26 mouse cellular contexts compared by ENCODE assay signal in the genomic region with DNA sequence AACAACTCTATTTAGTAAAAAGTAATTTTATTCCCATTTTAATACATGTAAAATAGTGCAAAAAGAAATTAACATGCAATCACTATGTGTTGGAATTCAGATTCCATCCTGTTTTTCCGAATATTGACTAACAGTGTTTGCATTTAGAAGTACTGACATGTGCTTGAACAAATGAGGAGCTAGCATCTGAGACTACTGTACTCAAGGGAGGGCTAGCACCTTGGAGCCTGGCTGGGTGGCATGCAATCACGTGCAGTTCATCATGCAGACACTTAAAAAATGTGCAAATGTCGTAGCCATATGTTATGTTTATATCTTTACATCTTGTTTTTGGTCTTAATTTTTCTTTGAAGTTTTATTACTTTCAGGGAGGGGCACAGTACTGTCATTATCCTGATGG. TPM values are rescaled to one million over a fixed set of nuclear protein-coding genes. Genes with fewer than 3 reads are reported as not detected.
DNase-seq lines count a peak whose midpoint lies in the region; ATAC-seq and TF ChIP-seq lines count a peak whose summit lies in the region.
"Had no signal": no experiment of that assay in that cellular context is flagged by ENCODE, and none has a peak within 500 bp of the region (broad histone marks: within the 10 kb centered on the region; RNA-seq: fewer than 3 reads in every experiment).

No protein-coding gene starts in this region.

- no peak for TF ChIP-seq POLR2A in brain, embryonic 14.5 days (IDR thresholded peaks at IDR 0.05; ENCODE audit: borderline replicate concordance, extremely low read depth, insufficient read depth, insufficient read length, poor library complexity, severe bottlenecking)

- DNase-seq in forebrain, embryonic 11.5 days (ENCODE audit: low spot score), result no peak
- no peak for DNase-seq in forebrain, embryonic 10.5 days (ENCODE audit: extremely low spot score, low spot score)
- peak; percentile 38 for DNase-seq in brain, embryonic 14.5 days (ENCODE audit: low read depth)
- peak; percentile 18 for DNase-seq in forebrain, postnatal 0 days
- DNase-seq in lung, postnatal 25 days (ENCODE audit: low spot score), result no peak
- DNase-seq: adrenal gland, adult 8-10 months; adrenal gland, postnatal 14 days; adrenal gland, postnatal 36 days; B cell, adult 2 months; cerebellum, adult 11 months; cerebellum, adult 18-20 months; cerebellum, adult 8-10 months; cerebellum, adult 9-11 months; cerebellum, postnatal 14 days; cerebellum, postnatal 36 days; embryo, embryonic 11 days had no signal

- TF ChIP-seq CTCF in brain, embryonic 14.5 days (IDR thresholded peaks at IDR 0.05; ENCODE audit: borderline replicate concordance, extremely low read depth, insufficient read depth, insufficient read length), result no peak
- TF ChIP-seq CTCF in forebrain, postnatal 0 days (IDR thresholded peaks at IDR 0.05; ENCODE audit: low read depth), result no peak

- H3K9me3 ChIP-seq in forebrain, embryonic 13.5 days (replicated peaks), result no peaks in the 10 kb centered on the region
- H3K9me3 ChIP-seq in forebrain, embryonic 11.5 days (ENCODE audit: control insufficient read depth, low read length), result no peaks in the 10 kb centered on the region
- no peaks in the 10 kb centered on the region for H3K9me3 ChIP-seq in forebrain, embryonic 15.5 days
- H3K9me3 ChIP-seq in forebrain, embryonic 10.5 days, result no peaks in the 10 kb centered on the region
- no peaks in the 10 kb centered on the region for H3K9me3 ChIP-seq in forebrain, postnatal 0 days (ENCODE audit: low read length)
- H3K9me3 ChIP-seq: embryonic facial prominence, embryonic 13.5 days; embryonic facial prominence, embryonic 15.5 days; G1E had no signal

- H3K27ac ChIP-seq in forebrain, embryonic 13.5 days, result no peak overlapping the region
- H3K27ac ChIP-seq in forebrain, embryonic 11.5 days (ENCODE audit: low read depth, low read length), result no peak overlapping the region
- no peak overlapping the region for H3K27ac ChIP-seq in forebrain, embryonic 15.5 days (replicated peaks)
- H3K27ac ChIP-seq in forebrain, embryonic 10.5 days, result no peak overlapping the region
- no peak overlapping the region for H3K27ac ChIP-seq in forebrain, postnatal 0 days (ENCODE audit: low read depth, low read length)
- H3K27ac ChIP-seq: embryonic facial prominence, embryonic 13.5 days; embryonic facial prominence, embryonic 15.5 days had no signal

- H3K36me3 ChIP-seq in forebrain, embryonic 13.5 days (ENCODE audit: poor library complexity, severe bottlenecking), result peaks cover 18% of the 10 kb centered on the region
- no peaks in the 10 kb centered on the region for H3K36me3 ChIP-seq in forebrain, embryonic 11.5 days (ENCODE audit: control insufficient read depth, insufficient read depth, low read length)
- H3K36me3 ChIP-seq in forebrain, embryonic 15.5 days, result 0 out of 2 replicates have a peak, but pooled peaks cover 4% of the 10 kb centered on the region
- peaks cover 21% of the 10 kb centered on the region for H3K36me3 ChIP-seq in forebrain, embryonic 10.5 days (replicated peaks)
- peaks cover 8% of the 10 kb centered on the region; the same call in 1 of the 2 replicates for H3K36me3 ChIP-seq in forebrain, postnatal 0 days (ENCODE audit: insufficient read depth)

- WGBS in forebrain, embryonic 13.5 days, result 89% methylated on average over 3 of the region's 3 CpGs
- 87% methylated on average over 3 of the region's 3 CpGs for WGBS in forebrain, embryonic 11.5 days
- WGBS in forebrain, embryonic 15.5 days, result 76% methylated on average over 3 of the region's 3 CpGs
- 94% methylated on average over 3 of the region's 3 CpGs for WGBS in forebrain, embryonic 10.5 days
- WGBS in forebrain, postnatal 0 days, result 64% methylated on average over 3 of the region's 3 CpGs

- ATAC-seq in forebrain, embryonic 13.5 days, result peak; percentile 67; the same call in 1 of the 2 replicates
- ATAC-seq in forebrain, embryonic 11.5 days (replicated peaks; ENCODE audit: low FRiP score), result no peak
- ATAC-seq in forebrain, embryonic 15.5 days (replicated peaks), result peak; percentile 65; the same call in 1 of the 2 replicates
- peak; percentile 88 for ATAC-seq in forebrain, postnatal 0 days
- ATAC-seq: activated CD4-positive, CD25-positive, alpha-beta regulatory T cell, adult 4 months; CD4-positive, CD25-positive, alpha-beta regulatory T cell, adult 4 months; Patski had no signal

- H3K4me3 ChIP-seq in forebrain, embryonic 13.5 days, result no peak overlapping the region
- H3K4me3 ChIP-seq in forebrain, embryonic 11.5 days (ENCODE audit: low read depth, low read length), result no peak overlapping the region
- H3K4me3 ChIP-seq in forebrain, embryonic 15.5 days, result no peak overlapping the region
- H3K4me3 ChIP-seq in forebrain, embryonic 10.5 days, result no peak overlapping the region
- H3K4me3 ChIP-seq in forebrain, postnatal 0 days (ENCODE audit: low read depth, low read length), result no peak overlapping the region
- H3K4me3 ChIP-seq: embryonic facial prominence, embryonic 13.5 days; embryonic facial prominence, embryonic 15.5 days; erythroblast, embryonic 14.5 days had no signal

- H3K9ac ChIP-seq in forebrain, embryonic 13.5 days, result no peak overlapping the region
- no peak overlapping the region for H3K9ac ChIP-seq in forebrain, embryonic 11.5 days (ENCODE audit: low read length)
- H3K9ac ChIP-seq in forebrain, embryonic 15.5 days (replicated peaks), result no peak overlapping the region
- H3K9ac ChIP-seq in forebrain, postnatal 0 days, result no peak overlapping the region
- H3K9ac ChIP-seq: embryonic facial prominence, embryonic 13.5 days; embryonic facial prominence, embryonic 15.5 days had no signal

- no peak overlapping the region for H3K4me2 ChIP-seq in forebrain, embryonic 13.5 days
- no peak overlapping the region for H3K4me2 ChIP-seq in forebrain, embryonic 11.5 days (ENCODE audit: low read depth, low read length, severe bottlenecking)
- H3K4me2 ChIP-seq in forebrain, embryonic 15.5 days (replicated peaks), result no peak overlapping the region
- no peak overlapping the region for H3K4me2 ChIP-seq in forebrain, postnatal 0 days (ENCODE audit: low read depth)
- H3K4me2 ChIP-seq: embryonic facial prominence, embryonic 13.5 days; embryonic facial prominence, embryonic 15.5 days had no signal

- no peaks in the 10 kb centered on the region for H3K4me1 ChIP-seq in forebrain, embryonic 13.5 days
- no peaks in the 10 kb centered on the region for H3K4me1 ChIP-seq in forebrain, embryonic 11.5 days (replicated peaks; ENCODE audit: control insufficient read depth, insufficient read depth, low read length)
- no peaks in the 10 kb centered on the region for H3K4me1 ChIP-seq in forebrain, embryonic 15.5 days
- H3K4me1 ChIP-seq in forebrain, embryonic 10.5 days, result no peaks in the 10 kb centered on the region
- H3K4me1 ChIP-seq in forebrain, postnatal 0 days (ENCODE audit: insufficient read depth), result no peaks in the 10 kb centered on the region
- H3K4me1 ChIP-seq: embryonic facial prominence, embryonic 13.5 days; embryonic facial prominence, embryonic 15.5 days had no signal

- H3K27me3 ChIP-seq in forebrain, embryonic 13.5 days, result no peaks in the 10 kb centered on the region
- H3K27me3 ChIP-seq in forebrain, embryonic 11.5 days (ENCODE audit: control insufficient read depth, insufficient read depth, low read length), result no peaks in the 10 kb centered on the region
- H3K27me3 ChIP-seq in forebrain, embryonic 15.5 days, result no peaks in the 10 kb centered on the region
- H3K27me3 ChIP-seq in forebrain, embryonic 10.5 days (ENCODE audit: poor library complexity, severe bottlenecking), result no peaks in the 10 kb centered on the region
- no peaks in the 10 kb centered on the region for H3K27me3 ChIP-seq in forebrain, postnatal 0 days (ENCODE audit: insufficient read depth, low read length)
- H3K27me3 ChIP-seq: CH12.LX; embryonic facial prominence, embryonic 13.5 days; embryonic facial prominence, embryonic 15.5 days; Patski had no signal

RNA-seq across cellular contexts. Expression of a gene that starts 45.5 kb away (rescaled TPM):
- polyA plus RNA-seq in forebrain, embryonic 13.5 days (2015; fragmentation: Nextera tagmentation; extraction: Ambion mirVana), result 10.5 and 13.1 TPM in 2 replicates
- polyA plus RNA-seq in forebrain, embryonic 11.5 days (2014; fragmentation: Nextera tagmentation; extraction: Ambion mirVana), result 15.9 and 18.9 TPM in 2 replicates
- 11.3 and 11.8 TPM in 2 replicates for polyA plus RNA-seq in forebrain, embryonic 15.5 days (2015; fragmentation: Nextera tagmentation; extraction: Ambion mirVana)
- polyA plus RNA-seq in forebrain, embryonic 10.5 days (2016; fragmentation: Nextera tagmentation; extraction: Ambion mirVana), result 13.4 and 14.8 TPM in 2 replicates
- polyA plus RNA-seq in brain, embryonic 14.5 days (2012; rRNA removed), result 21.4 and 26.0 TPM in 2 replicates
- total RNA-seq in forebrain, postnatal 0 days (2014; rRNA removed), result 26.7 and 32.2 TPM in 2 replicates
- polyA plus RNA-seq in forebrain, postnatal 0 days (2015; fragmentation: Nextera tagmentation; extraction: Ambion mirVana), result 6.3 and 9.8 TPM in 2 replicates

Comparison
In these comparisons a context has a peak if more than half of its experiments do, and no peak if none do; other contexts are left out.
1. DNase-seq: peak in brain, embryonic 14.5 days (single experiment) and forebrain, postnatal 0 days (single experiment); none in forebrain, embryonic 11.5 days (single experiment), forebrain, embryonic 10.5 days (single experiment) and lung, postnatal 25 days (single experiment).